Mouse (Mus musculus): ENCODE results near the gene Rpa3. TPM values are rescaled to one million over a fixed set of nuclear protein-coding genes. Genes with fewer than 3 reads are reported as not detected.

Rpa3 gene
- 10 to 100 TPM in 3 of 26 experiments, 1 to 10 TPM in 12, not detected in 11; 2.1 to 12.7 (median 7.1) TPM for total RNA-seq (2018; cell fraction: chromatin; rRNA removed)
- 10 to 100 TPM in 21 of 26 experiments, 1 to 10 TPM in 5; 5.1 to 15.0 (median 11.7) TPM for total RNA-seq (2018; cell fraction: cytosol; rRNA removed)
- total RNA-seq (2018; cell fraction: nucleus; rRNA removed), result 10 to 100 TPM in 6 of 26 experiments, 1 to 10 TPM in 20; 1.1 to 17.7 (median 4.8) TPM
- 7.6 to 23.2 TPM (median 12.6 TPM) in 3 replicates for polyA plus RNA-seq (2018)

GRCm38 (mm10) chr6:8259004-8259666 is at the start of gene Rpa3, which contains the start of the genes Umad1 and Gm45062:
TSS of gene Rpa3 (minus strand) at chr6:8259173.
TSS of gene Umad1 (plus strand) at chr6:8259288.
TSS of gene Gm45062 (plus strand) at chr6:8259450.
- Histone ChIP-seq H3K36me3 (ENCODE audit: inconsistent target) (no peaks in the 10 kb centered on the region), H3K4me3 (ENCODE audit: inconsistent target) (peak within 1 kb of the TSS; percentile 97), H3K79me2 (ENCODE audit: inconsistent target) (peaks cover 59% of the 10 kb centered on the region), H3K27ac (peak within 1 kb of the TSS; percentile 46)
- 0% methylated on average over 64 of the region's 64 CpGs for WGBS (ENCODE audit: missing documents)

- no peaks in the 10 kb centered on the region for H3K79me2 ChIP-seq (ENCODE audit: inconsistent target)
- WGBS (ENCODE audit: missing documents), result 88% methylated on average over 6 of the region's 6 CpGs
- no peaks in the 10 kb centered on the region for H3K36me3 ChIP-seq (ENCODE audit: inconsistent target)
- H3K27ac ChIP-seq, result no peak overlapping the region
- H3K4me3 ChIP-seq (ENCODE audit: inconsistent target), result no peak overlapping the region
Observed at GRCm38 (mm10) chr6:8307878-8308775, 49.2 kb upstream of the Rpa3 start.

- H3K4me3 ChIP-seq (ENCODE audit: inconsistent target), result no peak overlapping the region
- no peaks in the 10 kb centered on the region for H3K79me2 ChIP-seq (ENCODE audit: inconsistent target)
- WGBS (ENCODE audit: missing documents), result 68% methylated on average over 6 of the region's 6 CpGs
- no peaks in the 10 kb centered on the region for H3K36me3 ChIP-seq (ENCODE audit: inconsistent target)
- H3K27ac ChIP-seq, result no peak overlapping the region
Observed at GRCm38 (mm10) chr6:8299066-8299863, 40.3 kb upstream of the Rpa3 start.

- no peaks in the 10 kb centered on the region for H3K79me2 ChIP-seq (ENCODE audit: inconsistent target)
- WGBS (ENCODE audit: missing documents), result 97% methylated on average over 4 of the region's 4 CpGs
- H3K4me3 ChIP-seq (ENCODE audit: inconsistent target), result no peak overlapping the region
- H3K27ac ChIP-seq, result no peak overlapping the region
- no peaks in the 10 kb centered on the region for H3K36me3 ChIP-seq (ENCODE audit: inconsistent target)
Observed at GRCm38 (mm10) chr6:8294048-8294784, 35.2 kb upstream of the Rpa3 start.

- 90% methylated on average over 3 of the region's 4 CpGs for WGBS (ENCODE audit: missing documents)
- no peak overlapping the region for H3K4me3 ChIP-seq (ENCODE audit: inconsistent target)
- H3K79me2 ChIP-seq (ENCODE audit: inconsistent target), result no peaks in the 10 kb centered on the region
- peak overlapping the region; percentile 8; the same call in 1 of the 2 replicates for H3K27ac ChIP-seq
- H3K36me3 ChIP-seq (ENCODE audit: inconsistent target), result no peaks in the 10 kb centered on the region
Observed at GRCm38 (mm10) chr6:8288755-8289580, 30.0 kb upstream of the Rpa3 start.

GRCm38 (mm10) chr6:8286146-8286545 is 27.2 kb upstream of the Rpa3 start:
- Histone ChIP-seq H3K36me3 (ENCODE audit: inconsistent target) (no peaks in the 10 kb centered on the region), H3K27ac (no peak overlapping the region), H3K4me3 (ENCODE audit: inconsistent target) (no peak overlapping the region), H3K79me2 (ENCODE audit: inconsistent target) (no peaks in the 10 kb centered on the region)
- WGBS (ENCODE audit: missing documents), result 83% methylated on average over 3 of the region's 3 CpGs

- no peak overlapping the region for H3K27ac ChIP-seq
- WGBS (ENCODE audit: missing documents), result 22% methylated on average over 2 of the region's 3 CpGs
- no peaks in the 10 kb centered on the region for H3K36me3 ChIP-seq (ENCODE audit: inconsistent target)
- no peaks in the 10 kb centered on the region for H3K79me2 ChIP-seq (ENCODE audit: inconsistent target)
- no peak overlapping the region for H3K4me3 ChIP-seq (ENCODE audit: inconsistent target)
Observed at GRCm38 (mm10) chr6:8285401-8285960, 26.5 kb upstream of the Rpa3 start.

- 56% methylated on average over 4 of the region's 4 CpGs for WGBS (ENCODE audit: missing documents)
- H3K27ac ChIP-seq, result no peak overlapping the region
- H3K79me2 ChIP-seq (ENCODE audit: inconsistent target), result no peaks in the 10 kb centered on the region
- no peaks in the 10 kb centered on the region for H3K36me3 ChIP-seq (ENCODE audit: inconsistent target)
- H3K4me3 ChIP-seq (ENCODE audit: inconsistent target), result no peak overlapping the region
Observed at GRCm38 (mm10) chr6:8283255-8283654, 24.3 kb upstream of the Rpa3 start.

- no peaks in the 10 kb centered on the region for H3K79me2 ChIP-seq (ENCODE audit: inconsistent target)
- no peak overlapping the region for H3K4me3 ChIP-seq (ENCODE audit: inconsistent target)
- no peak overlapping the region for H3K27ac ChIP-seq
- 86% methylated on average over 5 of the region's 5 CpGs for WGBS (ENCODE audit: missing documents)
- H3K36me3 ChIP-seq (ENCODE audit: inconsistent target), result no peaks in the 10 kb centered on the region
Observed at GRCm38 (mm10) chr6:8278426-8279002, 19.5 kb upstream of the Rpa3 start.

- Histone ChIP-seq H3K79me2 (ENCODE audit: inconsistent target) (no peaks in the 10 kb centered on the region), H3K4me3 (ENCODE audit: inconsistent target) (no peak overlapping the region), H3K27ac (no peak overlapping the region), H3K36me3 (ENCODE audit: inconsistent target) (no peaks in the 10 kb centered on the region)
- 91% methylated on average over 4 of the region's 4 CpGs for WGBS (ENCODE audit: missing documents)
Observed at GRCm38 (mm10) chr6:8276431-8276830, 17.5 kb upstream of the Rpa3 start.

GRCm38 (mm10) chr6:8275098-8275497 is 16.1 kb upstream of the Rpa3 start:
- H3K79me2 ChIP-seq (ENCODE audit: inconsistent target), result no peaks in the 10 kb centered on the region
- WGBS (ENCODE audit: missing documents), result 9% methylated on average over 1 of the region's 1 CpGs
- no peak overlapping the region for H3K27ac ChIP-seq
- H3K4me3 ChIP-seq (ENCODE audit: inconsistent target), result no peak overlapping the region
- H3K36me3 ChIP-seq (ENCODE audit: inconsistent target), result peaks cover 3% of the 10 kb centered on the region; the same call in 1 of the 2 replicates

- WGBS (ENCODE audit: missing documents), result 37% methylated on average over 6 of the region's 6 CpGs
- no peak overlapping the region for H3K27ac ChIP-seq
- H3K79me2 ChIP-seq (ENCODE audit: inconsistent target), result peaks cover under 1% of the 10 kb centered on the region; the same call in 1 of the 2 replicates
- H3K4me3 ChIP-seq (ENCODE audit: inconsistent target), result no peak overlapping the region
- peaks cover 3% of the 10 kb centered on the region; the same call in 1 of the 2 replicates for H3K36me3 ChIP-seq (ENCODE audit: inconsistent target)
Observed at GRCm38 (mm10) chr6:8274387-8275054, 15.5 kb upstream of the Rpa3 start.
